Mouse (Mus musculus): ENCODE measurements at regions not wholly inside any gene's neighbourhood (a gene's known extent, or its start where the extent isn't known, plus 50 kb on each side); places are given as distances from the start of the nearest gene placed in this dataset.

- WGBS = 22% methylated on average over 2 of the region's 2 CpGs
- peak overlapping the region; percentile 51 for H3K9ac ChIP-seq
- peak overlapping the region; percentile 76 for H3K4me2 ChIP-seq
- peaks cover under 1% of the 10 kb centered on the region; the same call in 1 of the 2 replicates for H3K9me3 ChIP-seq
- H3K27me3 ChIP-seq = no peaks in the 10 kb centered on the region
- no peaks in the 10 kb centered on the region for H3K36me3 ChIP-seq
- H3K4me3 ChIP-seq = peak overlapping the region; percentile 39
- peaks cover 58% of the 10 kb centered on the region for H3K4me1 ChIP-seq (replicated peaks)
- ATAC-seq (ENCODE audit: low read depth) = peak; percentile 8; the same call in 1 of the 2 replicates
- peak overlapping the region; percentile 97 for H3K27ac ChIP-seq (replicated peaks)
Observed at GRCm38 (mm10) chr13:91371596-91371987, 88.5 kb upstream of the Ssbp2 start.

GRCm38 (mm10) chr13:91372130-91372875 lies 87.8 kb upstream of the Ssbp2 start:
- 53% methylated on average over 11 of the region's 11 CpGs for WGBS
- no peak for ATAC-seq (ENCODE audit: low read depth)
- no peak overlapping the region for H3K9ac ChIP-seq
- peak overlapping the region; percentile 97 for H3K27ac ChIP-seq (replicated peaks)
- peaks cover 58% of the 10 kb centered on the region for H3K4me1 ChIP-seq (replicated peaks)
- H3K27me3 ChIP-seq = no peaks in the 10 kb centered on the region
- no peak overlapping the region for H3K4me3 ChIP-seq
- H3K4me2 ChIP-seq = peak overlapping the region; percentile 76; the same call in 1 of the 2 replicates
- peaks cover 3% of the 10 kb centered on the region; the same call in 1 of the 2 replicates for H3K9me3 ChIP-seq
- H3K36me3 ChIP-seq = no peaks in the 10 kb centered on the region

DNA sequence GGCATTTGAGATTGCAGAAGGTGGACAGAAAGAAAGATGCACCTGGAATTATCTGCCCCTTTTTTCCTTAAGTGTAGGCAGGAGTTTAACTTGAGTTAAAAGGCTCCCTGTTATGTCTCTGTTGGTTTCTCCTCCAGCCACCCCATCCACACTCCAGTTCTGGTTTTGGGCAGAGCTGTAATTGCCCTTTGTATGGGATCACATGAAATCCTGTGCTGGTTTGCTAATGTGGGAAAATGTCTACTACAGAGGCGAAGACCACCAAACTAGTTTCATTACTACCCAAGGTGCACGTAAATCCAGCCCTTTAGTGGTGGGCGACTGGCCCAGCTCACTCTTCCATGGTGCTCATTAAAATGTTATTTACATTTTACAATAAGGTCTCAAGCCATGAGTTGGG lies 85.9 kb upstream of the Ssbp2 start:
- no peaks in the 10 kb centered on the region for H3K27me3 ChIP-seq
- H3K36me3 ChIP-seq = no peaks in the 10 kb centered on the region
- peak overlapping the region; percentile 46 for H3K27ac ChIP-seq (replicated peaks)
- H3K4me3 ChIP-seq = no peak overlapping the region
- peaks cover 3% of the 10 kb centered on the region; the same call in 1 of the 2 replicates for H3K9me3 ChIP-seq
- no peak overlapping the region for H3K4me2 ChIP-seq
- 6% methylated on average over 3 of the region's 3 CpGs for WGBS
- peaks cover 52% of the 10 kb centered on the region for H3K4me1 ChIP-seq (replicated peaks)
- H3K9ac ChIP-seq = no peak overlapping the region
- no peak for ATAC-seq (ENCODE audit: low read depth)

DNA sequence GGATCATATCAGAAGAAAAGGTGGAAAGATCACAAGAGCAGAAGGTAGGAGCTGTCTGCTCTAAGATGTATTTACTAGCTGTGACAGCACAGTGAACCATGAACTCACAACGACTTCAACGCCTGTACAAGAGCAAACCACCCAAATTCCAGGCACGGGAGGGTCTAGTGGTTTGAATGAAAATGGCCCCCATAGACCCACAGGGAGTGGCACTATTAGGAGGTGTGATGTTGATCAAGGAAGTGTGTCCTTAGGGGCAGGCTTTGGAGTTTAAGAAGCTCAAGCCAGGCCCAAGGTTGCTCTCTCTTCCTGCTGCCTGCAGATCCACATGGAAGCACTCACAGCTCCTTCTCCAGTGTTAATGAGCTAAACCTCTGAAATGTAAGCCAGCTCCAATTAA lies 83.5 kb upstream of the Ssbp2 start:
- no peak for ATAC-seq (ENCODE audit: low read depth)
- Histone ChIP-seq H3K27me3 (no peaks in the 10 kb centered on the region), H3K9me3 (peaks cover 3% of the 10 kb centered on the region; the same call in 1 of the 2 replicates), H3K4me3 (no peak overlapping the region), H3K4me2 (no peak overlapping the region), H3K9ac (no peak overlapping the region), H3K4me1 (replicated peaks) (peaks cover 32% of the 10 kb centered on the region), H3K36me3 (no peaks in the 10 kb centered on the region), H3K27ac (replicated peaks) (no peak overlapping the region)
- WGBS = 96% methylated on average over 3 of the region's 3 CpGs

GRCm38 (mm10) chr13:91377428-91377827 lies 82.7 kb upstream of the Ssbp2 start:
- WGBS = 98% methylated on average over 7 of the region's 7 CpGs
- Histone ChIP-seq H3K27ac (replicated peaks) (no peak overlapping the region), H3K4me1 (replicated peaks) (peaks cover 24% of the 10 kb centered on the region), H3K27me3 (no peaks in the 10 kb centered on the region), H3K9me3 (peaks cover 3% of the 10 kb centered on the region; the same call in 1 of the 2 replicates), H3K9ac (no peak overlapping the region), H3K36me3 (no peaks in the 10 kb centered on the region), H3K4me2 (no peak overlapping the region), H3K4me3 (no peak overlapping the region)
- no peak for ATAC-seq (ENCODE audit: low read depth)

GRCm38 (mm10) chr13:91377972-91378371 lies 82.1 kb upstream of the Ssbp2 start:
- Histone ChIP-seq H3K9ac (no peak overlapping the region), H3K4me3 (no peak overlapping the region), H3K27me3 (no peaks in the 10 kb centered on the region), H3K9me3 (peaks cover 3% of the 10 kb centered on the region; the same call in 1 of the 2 replicates), H3K4me1 (replicated peaks) (peaks cover 18% of the 10 kb centered on the region), H3K4me2 (no peak overlapping the region), H3K27ac (replicated peaks) (no peak overlapping the region), H3K36me3 (no peaks in the 10 kb centered on the region)
- WGBS = 78% methylated on average over 9 of the region's 9 CpGs
- no peak for ATAC-seq (ENCODE audit: low read depth)

DNA sequence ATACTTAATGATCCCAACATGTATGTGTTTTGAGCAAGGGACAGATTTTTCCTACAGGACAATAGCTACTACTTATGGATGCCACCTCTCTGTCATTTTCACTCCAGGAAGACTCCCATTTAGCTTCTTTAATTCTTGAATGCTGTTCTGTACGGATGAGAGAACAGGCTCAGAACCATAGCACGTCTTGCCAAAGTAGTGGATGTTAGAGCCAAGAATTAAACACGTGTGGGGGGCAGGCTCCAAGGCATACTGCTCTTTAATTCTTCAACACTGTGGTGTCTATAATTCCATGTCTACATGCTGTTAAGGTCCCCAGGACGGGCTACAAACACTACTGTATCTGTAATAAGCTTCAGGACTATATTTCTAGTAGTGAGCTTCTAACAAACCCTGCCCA lies 74.7 kb upstream of the Ssbp2 start:
- no peak overlapping the region for H3K9ac ChIP-seq
- ATAC-seq (ENCODE audit: low read depth) = no peak

DNA sequence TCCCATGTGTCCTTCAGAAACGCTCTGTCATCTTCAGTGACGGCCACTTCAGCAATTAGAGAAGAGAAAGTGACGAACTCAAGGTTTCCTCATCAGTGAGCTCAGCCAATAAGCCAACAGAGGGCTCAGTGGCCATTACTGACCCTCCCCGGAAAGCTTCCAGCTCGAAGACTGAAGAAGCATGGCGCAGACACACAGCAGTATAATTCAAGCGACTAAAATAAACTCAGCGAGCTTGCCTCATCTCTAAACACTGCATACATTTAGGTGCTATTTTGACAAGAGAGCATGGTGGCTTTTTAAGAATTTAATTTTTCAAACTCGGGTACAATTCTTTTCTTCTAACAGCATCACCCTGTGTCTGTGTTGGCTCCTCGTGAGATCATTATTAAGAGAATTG lies 72.2 kb upstream of the Ssbp2 start:
- Histone ChIP-seq H3K4me2 (no peak overlapping the region), H3K9me3 (no peaks in the 10 kb centered on the region), H3K4me1 (replicated peaks) (peaks cover 13% of the 10 kb centered on the region), H3K4me3 (no peak overlapping the region), H3K27me3 (no peaks in the 10 kb centered on the region), H3K9ac (no peak overlapping the region), H3K36me3 (no peaks in the 10 kb centered on the region), H3K27ac (replicated peaks) (no peak overlapping the region)
- no peak for ATAC-seq (ENCODE audit: low read depth)
- 46% methylated on average over 10 of the region's 10 CpGs for WGBS

More for the DNA sequence above, 74.7 kb upstream of the Ssbp2 start:
- Histone ChIP-seq H3K4me2 (no peak overlapping the region), H3K4me3 (no peak overlapping the region), H3K9me3 (no peaks in the 10 kb centered on the region), H3K4me1 (replicated peaks) (peaks cover 5% of the 10 kb centered on the region; the same call in 1 of the 2 replicates), H3K27me3 (no peaks in the 10 kb centered on the region), H3K36me3 (no peaks in the 10 kb centered on the region), H3K27ac (replicated peaks) (no peak overlapping the region)
- WGBS = 49% methylated on average over 4 of the region's 4 CpGs

- WGBS = 92% methylated on average over 2 of the region's 2 CpGs
- no peak overlapping the region for H3K4me3 ChIP-seq
- ATAC-seq (ENCODE audit: low read depth) = no peak
Observed at GRCm38 (mm10) chr13:91403632-91404031, 56.5 kb upstream of the Ssbp2 start.

DNA sequence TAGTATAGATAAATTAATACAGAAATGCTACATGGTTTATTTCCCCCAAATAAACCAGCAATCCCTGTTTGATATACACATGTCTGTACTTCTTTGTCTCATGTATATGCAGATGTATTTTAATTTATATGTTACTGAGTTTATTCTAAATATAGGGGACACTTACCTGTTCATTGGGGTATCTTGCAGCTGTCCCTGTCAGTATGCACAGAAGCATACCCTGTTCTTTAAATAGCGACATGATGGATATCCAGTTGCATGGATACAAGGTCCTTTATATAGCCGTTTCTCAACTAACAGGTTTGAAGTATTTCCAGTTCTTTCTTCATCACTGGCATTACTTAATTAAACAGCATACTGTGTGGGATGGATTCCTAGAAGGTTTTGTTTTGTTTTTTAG lies 55.1 kb upstream of the Ssbp2 start:
- WGBS = 84% methylated on average over 2 of the region's 2 CpGs
- H3K4me1 ChIP-seq (replicated peaks) = no peaks in the 10 kb centered on the region
- H3K9ac ChIP-seq = no peak overlapping the region
- H3K36me3 ChIP-seq = no peaks in the 10 kb centered on the region
- no peaks in the 10 kb centered on the region for H3K27me3 ChIP-seq
- no peak overlapping the region for H3K4me3 ChIP-seq
- H3K27ac ChIP-seq (replicated peaks) = no peak overlapping the region
- H3K9me3 ChIP-seq = no peaks in the 10 kb centered on the region
- no peak for ATAC-seq (ENCODE audit: low read depth)
- H3K4me2 ChIP-seq = no peak overlapping the region

More at GRCm38 (mm10) chr13:91403632-91404031, 56.5 kb upstream of the Ssbp2 start:
- Histone ChIP-seq H3K27ac (replicated peaks) (no peak overlapping the region), H3K27me3 (no peaks in the 10 kb centered on the region), H3K36me3 (no peaks in the 10 kb centered on the region), H3K4me1 (replicated peaks) (no peaks in the 10 kb centered on the region), H3K9ac (no peak overlapping the region), H3K4me2 (no peak overlapping the region), H3K9me3 (no peaks in the 10 kb centered on the region)

- Histone ChIP-seq H3K27ac (replicated peaks) (no peak overlapping the region), H3K36me3 (no peaks in the 10 kb centered on the region), H3K9me3 (no peaks in the 10 kb centered on the region), H3K4me1 (replicated peaks) (no peaks in the 10 kb centered on the region), H3K4me2 (no peak overlapping the region), H3K27me3 (no peaks in the 10 kb centered on the region), H3K4me3 (no peak overlapping the region), H3K9ac (no peak overlapping the region)
- ATAC-seq (ENCODE audit: low read depth) = no peak
Observed at GRCm38 (mm10) chr13:91410116-91410515, 50.0 kb upstream of the Ssbp2 start.
